Mouse (Mus musculus) cerebellum, postnatal 10 days (tissue): ENCODE data around the gene Gpr143.
"Not testable (repeated sequence)": the region's sequence is repeated elsewhere in the genome, so short reads cannot be mapped to it uniquely, and the experiment has no call there.

Experiments
- DNase-seq, 2 experiments: peaks; one replicate each; pipeline ENCODE4 v3.0.0; 2021; ENCODE audit warnings: mixed read lengths in 2 of 2

Gene Gpr143

DNA sequence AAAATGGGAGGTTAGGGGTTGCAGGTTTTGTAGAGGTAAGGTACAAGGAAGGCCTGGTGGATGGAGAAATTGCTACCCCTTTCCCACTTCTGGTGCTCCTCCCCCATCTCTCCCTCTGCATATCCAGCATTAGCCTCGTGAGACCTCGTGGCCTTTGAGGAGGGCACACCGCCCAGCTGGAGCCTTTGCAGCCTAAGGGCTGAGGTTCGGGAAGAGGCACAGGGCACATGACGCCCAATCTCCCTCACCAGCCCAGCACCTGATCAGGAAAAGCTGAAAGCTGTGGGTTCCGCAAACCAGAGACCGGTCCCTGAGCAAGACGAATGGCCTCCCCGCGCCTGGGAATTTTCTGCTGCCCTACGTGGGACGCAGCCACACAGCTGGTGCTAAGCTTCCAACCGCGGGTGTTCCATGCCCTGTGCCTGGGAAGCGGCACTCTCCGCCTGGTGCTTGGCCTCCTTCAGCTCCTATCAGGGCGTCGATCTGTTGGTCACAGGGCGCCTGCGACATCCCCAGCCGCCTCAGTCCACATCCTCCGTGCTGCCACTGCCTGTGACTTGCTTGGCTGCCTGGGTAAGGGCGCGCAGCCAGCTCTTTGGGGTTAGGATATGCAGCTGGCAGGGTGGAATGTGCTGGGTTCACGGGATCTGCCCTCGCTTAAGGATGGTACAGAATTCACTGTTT is at the start of gene Gpr143:
Gpr143 (plus strand) TSS at position 202 of the 684 bp plus-strand sequence.
- DNase-seq = peak; percentile 21 to 41

DNA sequence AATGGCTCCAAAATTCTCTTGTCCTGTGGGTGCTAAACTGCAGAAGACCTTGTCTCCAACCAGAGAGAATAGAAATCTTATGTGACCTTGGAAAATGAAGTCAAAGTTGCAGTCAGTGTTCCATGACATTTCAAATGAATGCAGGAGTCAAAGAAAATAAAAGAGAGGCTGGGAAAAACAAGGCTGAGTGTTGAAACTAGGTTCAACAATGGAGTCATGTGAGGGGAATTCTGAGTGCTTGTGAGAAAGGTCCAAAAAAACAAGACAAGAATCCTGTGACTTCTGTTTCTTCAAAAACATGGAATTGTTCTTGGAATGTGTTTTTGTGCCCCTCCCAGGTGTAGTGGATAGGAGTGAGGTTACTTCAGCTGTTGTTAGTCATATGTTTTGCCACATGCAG is 46.4 kb upstream of the Gpr143 start:
- no peak for DNase-seq

DNA sequence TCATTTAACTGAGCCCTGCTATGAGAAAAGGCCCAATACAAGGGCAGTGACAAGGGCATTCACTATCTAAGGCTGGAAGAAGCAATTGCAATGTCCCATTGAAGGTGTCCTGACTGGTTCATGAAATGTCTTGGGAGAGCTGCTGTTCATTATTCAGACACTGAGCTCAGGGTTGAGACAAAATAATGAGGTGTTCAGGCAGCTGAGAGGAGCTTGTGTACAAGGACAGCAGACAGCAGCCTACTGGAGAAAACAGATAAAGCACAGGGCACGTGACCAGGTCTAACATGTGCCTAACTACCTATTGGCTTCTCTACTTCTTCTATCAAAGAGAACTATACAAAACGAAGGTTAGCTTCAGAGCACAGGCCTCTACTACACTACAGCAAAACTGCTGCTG is 43.5 kb upstream of the Gpr143 start:
- DNase-seq = no peak

DNA sequence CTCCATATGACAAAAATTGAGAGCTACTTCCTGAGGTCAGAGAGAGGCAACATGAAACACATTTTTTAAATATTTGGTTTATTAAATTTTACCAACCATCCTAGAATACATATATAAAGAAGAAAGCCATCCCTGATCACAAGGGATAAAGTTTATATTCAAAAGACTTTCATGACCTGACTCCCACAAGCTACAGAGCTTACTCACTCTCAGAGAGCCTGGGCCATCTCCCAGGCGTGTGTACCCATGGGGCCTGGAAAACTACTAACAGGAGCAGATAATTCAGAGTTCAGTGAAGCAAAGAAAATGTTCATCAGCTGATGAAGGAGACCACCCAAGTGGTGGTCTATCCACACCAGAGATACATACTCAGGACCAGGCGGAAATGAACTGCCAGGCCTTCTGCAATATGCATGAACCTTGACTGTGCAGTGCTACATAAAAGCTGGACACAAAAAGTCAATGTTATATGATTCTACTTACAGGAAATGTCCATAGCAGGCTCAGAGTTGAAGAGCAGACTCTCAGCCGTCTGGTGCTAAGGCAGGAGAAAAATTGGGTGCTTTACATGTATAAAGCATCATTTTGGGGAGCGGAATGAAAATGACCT is 42.9 kb upstream of the Gpr143 start:
- DNase-seq = no peak

DNA sequence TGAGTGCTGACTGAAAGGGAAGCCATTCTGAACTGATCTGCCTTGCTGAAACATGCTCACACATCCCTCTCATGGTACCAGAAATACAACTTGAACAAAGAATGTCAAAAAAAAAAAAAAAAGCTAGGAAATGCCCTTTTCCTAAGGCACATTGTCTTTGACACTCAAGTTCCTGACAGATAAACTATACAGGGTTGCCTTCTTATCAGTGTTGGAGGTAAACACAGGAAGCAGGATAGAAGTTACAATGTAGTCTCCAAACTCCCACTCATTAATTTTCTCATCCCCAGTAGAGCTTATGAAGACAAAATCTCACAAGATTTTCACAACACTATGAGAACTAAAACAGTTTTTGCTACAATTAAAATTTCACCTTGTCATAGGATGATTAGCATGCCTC is 38.1 kb upstream of the Gpr143 start:
- DNase-seq = no peak

DNA sequence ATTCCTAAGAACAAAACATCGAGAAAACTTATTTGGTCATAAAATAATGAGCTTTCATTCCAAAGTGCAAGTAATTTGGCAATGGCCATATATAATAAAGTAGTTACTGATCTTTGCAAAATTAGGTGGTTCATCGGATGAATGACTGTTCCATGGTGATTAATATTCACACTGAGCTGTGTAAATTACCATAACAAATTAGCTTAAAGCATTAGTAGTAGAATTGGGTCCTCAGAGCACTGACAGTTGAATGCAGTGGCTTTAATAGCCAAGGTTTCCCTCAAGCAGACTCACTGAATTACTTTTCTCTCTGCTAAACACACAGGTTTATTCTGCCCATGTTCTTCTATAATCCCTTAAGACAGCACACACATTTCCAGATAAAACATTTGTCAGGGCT is 35.8 kb upstream of the Gpr143 start:
- no peak for DNase-seq

DNA sequence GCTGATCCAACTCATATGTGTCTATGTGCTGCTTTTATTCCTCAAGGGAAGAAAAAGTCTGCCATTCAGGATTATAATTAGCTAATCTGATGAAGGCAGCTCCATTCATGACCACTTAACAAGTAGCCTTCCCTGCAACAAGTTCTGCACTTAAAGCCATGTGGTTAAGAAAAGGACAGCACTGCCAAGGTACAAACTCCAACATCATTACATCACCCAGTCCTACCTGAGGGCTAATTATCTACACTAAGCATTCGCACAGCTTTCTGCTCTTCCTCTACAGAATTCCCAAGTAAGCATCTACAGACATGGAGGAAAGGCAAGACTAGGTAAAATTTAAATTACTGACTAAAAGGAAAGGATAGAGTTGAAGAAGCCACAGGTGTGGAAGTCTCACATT is 25.9 kb upstream of the Gpr143 start:
- DNase-seq = no peak

DNA sequence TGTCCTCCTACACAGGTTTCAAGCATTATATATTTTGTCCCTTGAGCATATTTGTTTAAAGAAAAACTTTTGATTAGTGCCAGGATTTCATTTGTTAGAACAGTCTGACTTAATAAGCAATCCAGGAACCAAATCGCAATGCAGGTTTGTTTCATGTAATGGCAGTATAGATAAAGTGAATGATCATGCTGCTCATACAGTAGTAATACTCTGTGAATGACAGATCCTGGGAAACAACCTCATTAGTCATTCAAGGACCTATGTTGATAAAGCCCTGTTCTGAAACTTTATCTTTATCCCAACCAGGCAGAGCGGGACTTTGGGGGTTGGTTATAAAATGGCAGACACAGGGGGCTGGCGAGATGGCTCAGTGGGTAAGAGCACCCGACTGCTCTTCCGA is 25.4 kb upstream of the Gpr143 start:
- no peak for DNase-seq

DNA sequence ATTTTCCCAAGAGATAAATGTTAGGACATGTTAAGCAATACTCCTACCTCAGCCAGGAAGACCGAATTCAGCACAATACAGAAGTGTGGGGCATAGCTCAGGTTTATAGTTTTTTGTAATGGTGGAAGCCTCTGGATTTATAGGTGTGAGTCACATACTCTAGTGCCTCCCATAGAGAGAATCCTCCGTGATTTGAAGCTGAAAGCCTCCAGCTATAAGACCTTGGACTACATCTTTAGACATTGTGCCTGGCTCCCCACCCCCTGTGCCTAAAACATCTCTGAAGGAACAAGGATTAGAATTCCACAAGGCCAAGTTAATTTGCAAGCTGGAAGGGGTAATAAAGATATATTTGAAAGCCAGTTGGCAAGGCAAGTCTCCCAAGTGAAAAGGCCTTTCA is 19.3 kb upstream of the Gpr143 start:
- no peak for DNase-seq

DNA sequence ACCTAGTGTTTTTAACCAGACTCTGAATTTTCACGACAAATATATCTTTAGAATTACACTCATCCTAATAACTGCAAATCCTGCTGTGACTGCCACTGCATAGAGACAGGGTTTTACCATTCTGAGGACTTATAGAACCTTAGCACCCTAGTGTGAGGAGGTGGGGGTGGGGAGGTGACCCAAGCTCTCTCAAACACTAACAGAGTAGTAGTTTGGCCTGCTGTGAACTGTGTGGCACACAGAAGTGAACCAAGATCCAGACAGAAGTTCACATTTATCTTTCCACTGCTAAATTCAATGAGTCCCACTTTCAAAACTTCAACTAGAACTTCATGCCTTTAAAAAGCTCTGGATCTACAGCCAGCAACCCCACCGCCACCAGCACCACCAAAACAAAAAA is 18.9 kb upstream of the Gpr143 start:
- DNase-seq = no peak

DNA sequence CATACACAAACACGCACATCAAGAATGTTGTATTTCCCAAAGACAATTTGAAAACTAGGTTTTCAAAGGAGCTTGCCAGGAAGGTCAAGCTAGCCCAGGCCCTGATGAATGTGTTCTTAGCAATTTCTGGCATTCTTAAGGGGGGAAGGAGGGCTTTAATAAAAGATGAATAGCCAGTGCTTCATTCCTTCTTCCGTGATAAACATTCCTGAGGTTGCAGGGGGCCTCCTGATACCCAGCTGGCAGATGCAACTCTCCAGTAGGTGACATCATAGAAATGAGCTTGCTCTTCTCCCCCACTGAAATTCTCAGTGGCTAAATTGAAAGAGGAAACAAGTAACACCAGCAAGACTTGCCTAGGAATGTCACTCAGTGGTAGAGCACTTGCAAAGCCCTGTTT is 17.6 kb upstream of the Gpr143 start:
- DNase-seq = no peak

DNA sequence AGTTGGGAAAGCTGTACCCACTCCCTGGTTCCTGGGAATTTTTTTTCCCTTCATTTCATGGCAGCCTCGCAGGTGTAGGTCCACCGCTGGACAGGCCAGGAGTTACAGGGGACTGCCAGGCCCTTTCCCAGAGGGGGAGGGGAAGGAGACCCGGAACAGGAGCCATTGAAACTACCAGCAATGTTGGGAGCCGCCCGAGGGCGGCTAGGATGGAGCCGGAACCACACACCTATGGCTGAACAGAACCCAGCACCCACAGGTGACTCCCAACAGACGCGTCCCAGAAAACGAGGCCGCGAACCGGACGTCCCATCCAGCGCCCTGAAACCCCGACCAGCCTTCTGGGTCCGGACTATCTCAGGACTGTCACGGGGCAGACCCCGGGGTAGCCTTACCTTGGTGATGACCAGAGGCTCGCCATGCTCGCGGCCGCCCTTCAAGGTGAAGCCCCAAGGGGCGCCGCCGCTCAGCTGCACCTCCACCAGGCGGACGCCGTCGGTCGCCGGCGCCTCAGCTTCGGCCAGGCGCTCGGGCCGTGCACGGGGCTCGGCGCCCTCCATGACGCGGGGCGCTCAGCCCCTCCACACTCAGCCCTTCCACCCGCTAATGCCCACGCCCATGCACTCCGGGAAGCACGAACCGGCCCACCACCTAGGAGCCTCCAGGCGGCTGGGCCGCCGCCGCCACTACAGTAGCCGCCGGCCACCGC is 12.7 kb upstream of the Gpr143 start, which contains the start of gene Shroom2:
Shroom2 (minus strand) TSS at position 575 of the 709 bp plus-strand sequence.
- peak; percentile 2 to 8 for DNase-seq

DNA sequence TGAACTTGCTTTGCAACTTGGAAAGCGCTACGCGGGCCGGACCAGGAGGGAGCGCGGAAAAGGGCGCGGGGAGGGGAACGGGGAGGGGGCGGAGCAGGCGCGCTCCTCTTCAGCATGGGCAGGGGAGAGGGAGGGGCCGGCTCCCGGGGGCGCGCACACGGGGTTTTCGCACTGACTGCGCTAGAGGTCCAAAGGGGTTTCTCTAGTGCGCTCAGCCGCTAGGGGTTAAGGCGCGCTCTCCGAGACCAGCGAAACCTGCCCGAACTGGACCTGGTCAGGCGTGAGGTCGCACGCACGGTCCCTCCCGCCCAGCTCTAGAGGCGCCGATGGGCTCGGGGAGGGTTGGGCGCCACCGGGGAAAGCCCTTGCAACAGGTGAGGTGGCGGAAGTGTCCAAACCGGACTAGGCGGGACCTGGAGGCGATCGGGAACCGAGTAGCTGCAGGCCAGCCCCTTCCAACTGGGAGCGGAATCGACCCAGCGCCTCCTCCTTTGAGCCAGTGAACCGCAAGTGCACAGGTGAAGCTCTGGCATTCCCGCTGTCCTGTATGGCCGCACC is 12.0 kb upstream of the Gpr143 start:
- DNase-seq = peak; percentile 39 to 68

DNA sequence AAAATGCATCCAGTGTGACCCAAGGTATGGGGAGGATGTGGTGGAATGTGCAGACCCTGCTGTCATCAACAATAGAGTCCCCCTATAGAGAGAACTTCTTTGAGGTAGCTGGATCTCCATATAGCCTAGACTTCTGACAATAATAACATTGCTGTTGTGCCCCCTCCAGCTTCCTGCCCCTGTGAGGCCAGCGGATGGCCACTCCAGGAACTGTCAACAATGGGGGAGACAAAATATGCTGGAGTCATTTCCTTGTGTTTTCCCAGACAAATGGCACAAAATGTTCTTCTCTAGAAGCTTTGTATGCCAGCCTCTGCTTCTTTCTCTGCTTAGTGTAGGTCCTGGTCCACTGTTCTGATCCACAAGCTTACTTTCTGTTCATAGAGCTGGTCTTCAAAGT is 6.4 kb downstream of the Gpr143 start:
- DNase-seq = no peak

DNA sequence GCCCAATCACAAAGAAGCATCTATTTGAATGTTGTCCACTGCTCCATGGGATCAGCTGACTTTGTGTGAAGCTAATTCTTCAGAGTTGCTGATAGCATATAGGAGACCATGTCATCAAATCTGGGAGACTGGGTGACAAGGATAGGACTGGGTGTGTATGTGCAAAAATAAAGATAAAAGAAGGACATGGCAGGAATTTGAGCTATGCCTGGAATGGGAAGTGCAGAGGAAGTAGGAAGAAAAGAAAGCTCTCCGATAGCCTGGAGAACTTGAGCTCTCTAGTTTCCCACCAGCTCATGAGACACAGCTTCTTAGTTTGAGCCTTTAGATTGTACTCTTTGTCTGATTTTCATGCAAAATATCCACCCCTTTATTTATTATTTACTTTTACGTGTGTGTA is 6.9 kb downstream of the Gpr143 start:
- no peak for DNase-seq

DNA sequence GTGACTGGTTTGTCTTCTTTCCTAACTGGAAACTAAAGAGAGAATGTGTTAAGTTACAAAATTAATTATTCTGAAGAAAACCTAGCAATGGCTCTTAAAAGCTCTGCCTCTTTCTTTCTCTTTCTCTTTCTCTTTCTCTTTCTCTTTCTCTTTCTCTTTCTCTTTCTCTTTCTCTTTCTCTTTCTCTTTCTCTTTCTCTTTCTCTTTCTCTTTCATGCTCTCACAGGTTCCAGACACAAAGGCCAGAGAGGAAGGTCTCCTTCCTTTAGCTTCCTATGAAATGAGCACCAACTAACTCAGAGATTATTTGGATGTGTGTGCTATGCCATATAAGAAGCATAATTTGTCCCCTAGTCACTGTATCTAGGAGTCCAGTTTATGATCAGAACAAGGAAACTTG is 23.6 kb downstream of the Gpr143 start:
- no peak for DNase-seq

DNA sequence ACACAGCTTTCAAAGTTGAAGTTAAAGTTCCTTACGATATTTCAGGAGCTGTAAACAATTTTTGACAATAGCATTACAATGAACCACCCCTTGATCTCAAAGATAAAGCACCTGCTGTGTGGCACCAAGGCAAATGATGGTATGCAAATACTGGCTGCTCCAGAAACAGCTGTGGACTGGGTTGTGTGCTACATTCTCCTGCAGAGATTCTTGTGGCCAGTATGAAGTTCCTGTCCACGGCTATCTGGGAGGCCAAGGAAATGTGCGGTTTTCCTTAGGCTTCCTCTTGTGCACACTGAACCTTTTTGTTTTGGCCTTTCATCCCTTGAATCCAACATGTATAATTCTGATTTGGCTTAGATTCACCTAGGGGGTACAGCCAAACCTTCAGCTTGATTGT is 31.6 kb downstream of the Gpr143 start:
- no peak for DNase-seq

DNA sequence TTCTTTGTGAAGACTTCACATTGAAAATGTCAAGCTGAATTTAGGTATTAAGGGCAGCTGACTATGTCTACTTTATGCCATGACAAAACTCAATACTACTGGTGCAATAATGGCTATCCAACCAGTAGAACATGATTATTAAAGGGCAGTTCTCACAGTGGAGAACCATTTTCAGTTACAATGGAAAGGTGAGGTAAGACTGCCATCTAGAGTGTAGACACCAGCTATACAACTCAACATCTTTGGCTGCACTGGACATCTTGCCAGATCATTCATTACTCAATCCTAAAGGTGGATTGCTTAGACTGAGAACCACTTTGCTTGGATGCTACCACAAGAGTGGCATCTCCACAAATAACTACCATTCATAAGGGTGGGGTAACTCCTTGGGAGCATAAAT is 37.3 kb downstream of the Gpr143 start:
- peak; percentile 9 to 18 for DNase-seq

DNA sequence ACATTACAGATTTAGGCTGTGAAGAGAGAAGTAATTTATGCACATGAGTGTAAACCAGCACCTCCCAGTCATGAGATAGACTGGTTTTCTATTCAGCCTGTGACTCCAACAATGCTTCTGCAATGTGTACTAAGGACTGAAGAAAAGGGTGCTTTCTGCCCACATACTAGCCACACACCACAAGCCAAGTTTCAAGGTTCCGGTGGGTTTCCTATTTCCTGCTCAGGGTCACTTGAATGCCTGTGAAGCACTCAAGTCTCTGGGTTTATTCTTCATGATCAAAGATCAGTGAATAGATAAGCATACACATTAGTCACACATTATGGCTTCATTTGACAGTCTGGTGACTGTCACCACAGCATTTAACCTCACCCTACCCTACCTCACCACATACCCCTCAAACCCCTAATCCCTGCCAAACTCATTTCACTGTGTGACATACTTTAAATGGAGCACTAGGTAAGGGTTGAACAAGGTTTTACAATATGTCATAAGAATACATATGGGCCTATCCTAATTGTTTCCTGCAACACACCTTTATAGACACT is 49.4 kb downstream of the Gpr143 start:
- DNase-seq = not testable (repeated sequence)

DNA sequence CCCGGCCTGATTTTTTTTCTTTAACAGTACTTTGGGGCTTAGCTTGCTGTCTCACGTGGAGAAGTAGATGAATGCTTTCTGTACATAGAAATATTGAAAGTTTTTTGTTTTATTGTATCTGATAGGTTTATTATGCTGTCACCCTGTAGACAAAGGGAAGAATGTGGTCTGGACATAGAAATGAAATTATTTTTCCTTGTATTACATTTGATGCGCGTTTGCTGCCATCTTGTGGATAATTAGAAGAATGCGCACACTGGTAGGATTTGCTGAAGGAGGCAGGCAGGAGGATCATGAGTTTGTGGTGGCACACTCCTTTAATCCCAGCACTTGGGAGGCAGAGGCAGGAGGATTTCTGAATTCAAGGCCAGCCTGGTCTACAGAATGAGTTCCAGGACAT is 53.2 kb downstream of the Gpr143 start:
- DNase-seq = peak; percentile 37 to 42

DNA sequence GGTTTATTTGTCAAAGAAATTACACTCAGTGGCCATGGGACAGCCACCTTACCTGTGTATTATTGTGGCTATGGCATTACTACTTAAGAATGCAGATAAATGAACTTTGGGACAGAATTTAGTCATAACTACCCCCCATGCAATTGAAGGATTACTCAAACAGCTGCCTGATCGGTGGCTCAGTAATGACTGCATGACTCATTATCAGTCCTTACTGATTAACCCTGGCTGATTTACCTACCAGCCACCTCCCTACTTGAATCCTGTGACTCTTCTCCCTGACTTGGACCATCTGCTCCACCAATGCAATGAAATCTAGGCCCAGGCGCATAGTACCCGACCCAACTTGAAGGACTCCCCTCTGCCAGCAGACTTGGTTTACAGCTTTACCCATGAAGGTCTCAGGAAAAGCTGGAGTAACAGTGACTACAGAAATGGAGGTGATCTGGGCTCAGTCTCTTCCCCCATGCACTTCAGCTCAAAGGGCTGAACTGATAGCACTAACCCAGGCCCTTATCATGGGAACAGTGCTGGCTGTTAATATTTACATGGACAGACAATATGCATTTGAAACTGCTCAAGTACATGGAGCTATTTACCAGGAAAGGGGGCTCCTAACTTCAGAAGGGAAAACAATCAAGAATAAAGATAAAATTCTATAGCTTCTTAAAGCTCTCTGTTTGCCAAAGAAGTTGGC is 73.5 kb downstream of the Gpr143 start:
- DNase-seq = no peak
